Mouse (Mus musculus) spleen, adult 2 months (tissue): ENCODE measurements around the gene Tab1. TPM values are rescaled to one million over a fixed set of nuclear protein-coding genes. Genes with fewer than 3 reads are reported as not detected.
A peak's percentile ranks its signal among the peaks of the same experiment; 100 is the strongest.

Experiments
- DNase-seq, 2 experiments: peaks; one replicate each; pipeline versions ENCODE4 v3.0.0 to v3.0.0-alpha.2; 2012 to 2021; ENCODE audit warnings: low spot score in 2 of 2, low read depth in 1 of 2
- H3K27ac ChIP-seq: fragments of 200-500 bp; 2 replicates; pipeline ENCODE4 v1.5.1; 2012; ENCODE audit warnings: low read length, inconsistent platforms; ENCODE audit not compliant: insufficient read depth
- H3K27me3 ChIP-seq: fragments of 200-500 bp; 2 replicates; pipeline ENCODE4 v1.6.1; 2012; ENCODE audit warnings: mild to moderate bottlenecking, moderate library complexity, low read length, inconsistent platforms; ENCODE audit not compliant: control insufficient read depth, insufficient read depth
- H3K36me3 ChIP-seq: fragments of 200-500 bp; 2 replicates; pipeline ENCODE4 v1.6.1; 2012; ENCODE audit warnings: mild to moderate bottlenecking, low read length, inconsistent platforms; ENCODE audit not compliant: control insufficient read depth, insufficient read depth
- H3K4me1 ChIP-seq: fragments of 200-500 bp; 2 replicates; pipeline ENCODE4 v1.6.1; 2011; ENCODE audit warnings: inconsistent platforms; ENCODE audit not compliant: control insufficient read depth, insufficient read depth, insufficient read length
- H3K4me3 ChIP-seq: fragments of 200-500 bp; 2 replicates; pipeline ENCODE4 v1.5.1; 2011; ENCODE audit warnings: mild to moderate bottlenecking, inconsistent platforms; ENCODE audit not compliant: insufficient read depth, insufficient read length; ENCODE audit errors: extremely low read depth
- CTCF ChIP-seq: fragments of 200-500 bp; IDR thresholded peaks from 2 replicates; pipeline ENCODE4 v1.5.1; 2011; ENCODE audit warnings: mild to moderate bottlenecking, inconsistent platforms; ENCODE audit not compliant: insufficient read depth, insufficient read length, insufficient replicate concordance; ENCODE audit errors: extremely low read depth
- POLR2A ChIP-seq: fragments of 200-500 bp; IDR thresholded peaks from 2 replicates; pipeline ENCODE4 v1.6.1; 2011; ENCODE audit warnings: low read depth, low read length, inconsistent platforms
- WGBS: fragments of 180-500 bp; shearing (Covaris S2); methylation state at CpG from one replicate; pipeline ENCODE4 v1.1.7; 2018; 5-methylcytosine and 5-hydroxymethylcytosine counted together
- polyA plus RNA-seq: library from polyadenylated mRNA; depleted of rRNA; stranded (reverse); fragments of >200 nt; gene quantifications from 2 replicates; pipeline ENCODE4 v1.2.3, GENCODE M21; 2012

Tab1 gene
- polyA plus RNA-seq, 1 experiment: 16.1 TPM

- WGBS: 74% methylated on average over 4 of the region's 4 CpGs
- Histone ChIP-seq H3K4me3 (no peak overlapping the region), H3K4me1 (peaks cover 4% of the 10 kb centered on the region), H3K27me3 (peaks cover 21% of the 10 kb centered on the region), H3K36me3 (no peaks in the 10 kb centered on the region), H3K27ac (no peak overlapping the region)
- TF ChIP-seq POLR2A (no peak), CTCF (no peak)
- DNase-seq: no peak
Observed at GRCm38 (mm10) chr15:80170357-80170756, 37.4 kb downstream of the Tab1 start.

DNA sequence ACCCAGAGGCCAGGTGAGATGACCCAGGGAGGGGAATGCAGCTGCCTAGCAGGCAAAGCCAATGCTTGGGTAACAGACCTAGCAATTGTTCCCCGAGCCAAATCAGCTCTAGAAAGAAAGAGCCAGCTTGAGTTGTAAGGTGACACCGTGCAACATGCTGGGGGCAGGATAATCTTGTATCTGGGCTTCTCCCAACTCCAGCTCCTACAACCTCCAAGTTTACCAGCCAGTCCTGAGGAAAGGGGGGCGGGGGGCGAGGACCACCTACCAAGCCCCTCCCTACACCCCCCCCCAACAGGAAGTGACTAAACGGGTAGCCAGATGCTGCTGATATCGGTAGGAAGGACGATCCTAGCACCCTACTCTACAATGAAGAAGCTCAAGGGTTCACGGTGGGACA, 38.4 kb downstream of the Tab1 start:
- H3K27me3 ChIP-seq: peaks cover 21% of the 10 kb centered on the region
- TF ChIP-seq CTCF: no peak
- TF ChIP-seq POLR2A: no peak
- no peak overlapping the region for H3K4me3 ChIP-seq
- H3K36me3 ChIP-seq: no peaks in the 10 kb centered on the region
- no peak for DNase-seq
- 20% methylated on average over 8 of the region's 8 CpGs for WGBS
- peaks cover 4% of the 10 kb centered on the region for H3K4me1 ChIP-seq
- H3K27ac ChIP-seq: no peak overlapping the region

GRCm38 (mm10) chr15:80171791-80172190, 38.9 kb downstream of the Tab1 start:
- no peak for TF ChIP-seq CTCF
- no peak for TF ChIP-seq POLR2A
- Histone ChIP-seq H3K4me3 (no peak overlapping the region), H3K4me1 (peaks cover 4% of the 10 kb centered on the region), H3K27ac (no peak overlapping the region), H3K27me3 (peaks cover 21% of the 10 kb centered on the region), H3K36me3 (no peaks in the 10 kb centered on the region)
- WGBS: 41% methylated on average over 6 of the region's 6 CpGs
- DNase-seq: no peak

- TF ChIP-seq POLR2A: no peak
- no peak for TF ChIP-seq CTCF
- no peak for DNase-seq
Observed at GRCm38 (mm10) chr15:80173001-80173771, 40.3 kb downstream of the Tab1 start, which contains the start of gene Mgat3. TSS of gene Mgat3 (plus strand) at chr15:80173721.

DNA sequence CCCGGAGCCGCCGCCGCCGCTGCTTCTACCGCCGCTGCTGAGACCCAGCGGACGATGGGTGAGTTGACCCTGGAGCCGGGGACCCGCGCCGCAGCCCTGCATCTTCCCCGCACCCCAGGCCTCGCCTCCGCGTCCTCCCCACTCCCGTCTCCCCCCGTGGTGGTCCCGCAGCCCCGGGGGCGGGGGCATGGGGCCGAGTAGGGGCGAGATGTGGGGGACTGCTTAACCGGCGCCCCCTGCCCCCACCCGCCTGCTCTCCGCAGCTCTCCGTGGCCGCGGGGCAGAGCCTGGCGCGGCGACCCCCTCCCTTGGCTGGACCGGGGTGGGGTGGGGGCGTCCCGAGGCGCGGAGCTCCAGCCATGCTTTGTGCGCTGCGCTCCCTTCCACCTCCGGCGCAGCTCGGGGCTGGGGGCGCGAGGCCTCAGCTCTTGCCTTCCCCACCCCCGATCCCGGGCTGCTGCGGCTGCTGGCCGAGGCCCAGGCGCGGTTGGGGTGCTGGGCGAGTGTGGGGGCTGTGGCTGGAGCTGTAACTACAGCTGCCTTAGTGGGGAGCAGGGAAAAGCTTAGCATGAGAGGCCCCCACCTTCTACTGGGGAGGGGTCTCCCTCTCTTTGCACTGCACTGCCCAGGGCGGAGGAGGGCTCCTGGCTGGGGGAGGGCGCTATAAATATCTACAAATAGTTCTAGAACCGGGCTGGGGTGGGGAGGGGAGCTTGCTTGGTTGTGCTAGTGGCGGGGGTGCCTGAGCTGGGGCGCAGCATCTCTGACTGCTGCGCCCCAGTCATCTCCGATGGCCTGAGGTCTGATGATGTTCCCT, 41.1 kb downstream of the Tab1 start:
- Histone ChIP-seq H3K4me1 (peaks cover 4% of the 10 kb centered on the region), H3K27ac (no peak overlapping the region), H3K27me3 (peaks cover 21% of the 10 kb centered on the region), H3K36me3 (no peaks in the 10 kb centered on the region), H3K4me3 (peak overlapping the region; percentile 20; the same call in 1 of the 2 replicates)
- WGBS: 9% methylated on average over 41 of the region's 60 CpGs
- TF ChIP-seq CTCF (no peak), POLR2A (no peak)
- no peak for DNase-seq

More at GRCm38 (mm10) chr15:80173001-80173771, 40.3 kb downstream of the Tab1 start, which contains the start of gene Mgat3:
- 9% methylated on average over 42 of the region's 85 CpGs for WGBS
- Histone ChIP-seq H3K27ac (no peak within 1 kb of the TSS), H3K36me3 (no peaks in the 10 kb centered on the region), H3K4me3 (peak within 1 kb of the TSS; percentile 53; the same call in 1 of the 2 replicates), H3K27me3 (peaks cover 21% of the 10 kb centered on the region), H3K4me1 (peaks cover 4% of the 10 kb centered on the region)

DNA sequence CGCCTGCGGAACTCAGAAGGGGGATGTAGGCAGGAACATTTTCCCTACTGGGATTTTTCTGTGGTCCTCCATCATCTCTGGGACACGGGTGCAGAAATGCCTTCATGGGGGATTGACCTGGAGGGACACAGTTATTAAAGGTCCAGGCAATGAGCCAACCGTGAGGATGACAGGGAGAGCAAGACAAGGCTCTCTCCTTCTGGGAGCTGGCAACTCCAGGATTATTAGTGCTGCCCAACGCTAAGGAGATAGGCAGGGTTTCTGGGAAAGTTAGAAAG, 41.6 kb downstream of the Tab1 start:
- Histone ChIP-seq H3K27ac (no peak overlapping the region), H3K36me3 (no peaks in the 10 kb centered on the region), H3K4me3 (no peak overlapping the region; the same call in 1 of the 2 replicates), H3K27me3 (peaks cover 21% of the 10 kb centered on the region), H3K4me1 (peaks cover 4% of the 10 kb centered on the region)
- DNase-seq: no peak
- TF ChIP-seq CTCF (no peak), POLR2A (no peak)
- WGBS: 41% methylated on average over 5 of the region's 5 CpGs

GRCm38 (mm10) chr15:80175316-80175715, 42.4 kb downstream of the Tab1 start:
- 84% methylated on average over 9 of the region's 9 CpGs for WGBS
- DNase-seq: no peak
- no peaks in the 10 kb centered on the region for H3K36me3 ChIP-seq
- TF ChIP-seq CTCF (no peak), POLR2A (no peak)
- peaks cover 4% of the 10 kb centered on the region for H3K4me1 ChIP-seq
- no peak overlapping the region for H3K27ac ChIP-seq
- no peak overlapping the region for H3K4me3 ChIP-seq
- H3K27me3 ChIP-seq: peaks cover 21% of the 10 kb centered on the region
